Mouse (Mus musculus) CD8-positive naive resting alpha-beta T cell, adult 2 months (primary cell): ENCODE results near the gene Trpm2.
"Not testable (repeated sequence)": the region's sequence is repeated elsewhere in the genome, so short reads cannot be mapped to it uniquely, and the experiment has no call there.

Source experiments
- DNase-seq, 2 experiments: peaks; one replicate each; pipeline ENCODE4 v3.0.0; 2022; ENCODE audit warnings: low read depth in 2 of 2, low spot score in 2 of 2

Trpm2 gene

DNA sequence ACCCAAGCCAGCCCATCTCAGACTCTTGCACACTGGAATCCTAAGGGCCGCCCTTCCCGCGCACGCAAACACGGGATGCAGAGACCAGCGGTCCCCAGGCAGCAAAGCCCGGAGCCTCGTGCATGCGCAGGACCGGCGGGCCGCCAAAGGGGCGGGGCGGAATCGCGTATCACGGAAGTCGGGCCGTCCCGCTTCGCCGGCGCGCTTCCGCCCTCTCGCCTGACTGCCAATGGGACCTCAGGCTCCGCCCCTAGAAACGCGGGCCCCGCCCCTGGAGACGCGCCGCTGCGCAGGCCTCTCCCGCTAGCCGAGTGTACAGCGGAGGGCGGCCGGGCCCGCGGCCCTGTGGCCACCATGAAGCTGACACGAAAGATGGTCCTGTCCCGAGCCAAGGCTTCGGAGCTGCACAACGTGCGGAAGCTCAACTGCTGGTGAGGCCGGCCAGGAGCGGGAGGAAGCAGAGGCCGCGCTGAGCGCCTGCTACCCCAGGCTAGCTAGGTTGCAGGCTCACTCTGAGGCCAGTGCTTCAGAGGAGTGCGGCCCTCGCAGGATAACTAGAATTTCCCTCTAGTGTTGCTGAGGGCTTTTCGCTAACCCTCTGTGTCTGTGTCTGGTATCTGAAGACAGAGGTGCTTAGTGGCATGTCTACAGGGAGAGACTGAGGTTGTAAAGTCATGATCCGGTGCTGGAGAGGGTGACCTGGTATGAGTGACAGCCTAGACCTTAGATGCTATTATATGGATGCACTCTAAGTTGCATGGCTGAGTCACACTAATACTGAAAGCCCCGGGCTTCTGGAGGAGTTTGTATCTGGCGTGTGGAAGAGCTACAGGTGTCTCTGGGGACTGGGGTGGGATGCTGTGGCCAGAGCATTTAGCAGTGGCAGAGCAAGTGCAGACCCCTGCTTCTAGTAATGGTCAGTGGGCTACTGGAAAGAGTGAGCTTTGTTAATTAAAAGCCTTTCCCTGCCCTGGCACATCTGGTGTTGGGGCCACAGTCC, 8.3 kb upstream of the Trpm2 start, which contains the start of gene 1810043G02Rik:
Gene 1810043G02Rik, plus strand, starts transcription at position 174 of the 1,000 bp plus-strand sequence.
- peak; percentile 97 to 99 for DNase-seq

DNA sequence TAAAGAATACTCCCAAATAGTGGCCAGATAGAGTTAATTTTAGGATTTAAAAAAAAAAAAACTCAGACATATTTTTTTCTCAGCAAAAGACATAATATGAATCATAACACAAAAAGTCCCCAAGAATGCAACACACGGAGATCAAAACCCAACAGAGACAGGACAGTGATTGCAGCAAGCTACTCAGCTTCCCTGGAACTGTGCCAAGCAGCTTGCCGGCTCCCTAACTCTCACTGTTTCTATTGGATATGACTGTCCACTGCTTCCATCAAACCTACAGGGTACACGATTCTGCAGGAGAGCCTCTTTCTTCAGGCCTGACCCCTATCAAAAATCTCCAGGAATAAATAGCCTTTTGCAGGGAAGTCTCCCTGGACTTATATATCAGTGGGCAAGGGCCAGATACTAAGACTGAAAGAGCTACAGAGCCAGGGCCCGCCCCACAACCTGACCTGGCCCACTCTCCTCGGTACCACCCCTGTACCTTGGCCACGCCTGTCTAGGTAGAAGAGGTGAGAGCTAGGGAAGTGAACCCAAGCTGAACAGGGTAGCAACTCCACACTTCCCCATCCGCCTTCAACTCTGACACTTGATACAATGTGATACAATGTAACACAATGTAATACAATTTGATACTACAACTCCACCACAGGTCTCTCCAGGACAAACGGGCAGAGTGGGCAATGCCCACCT, 6.2 kb upstream of the Trpm2 start:
- no peak for DNase-seq

GRCm38 (mm10) chr10:77975653-77976052, 5.3 kb upstream of the Trpm2 start:
- no peak for DNase-seq

- no peak for DNase-seq
These were observed 4.4 kb upstream of the Trpm2 start for GRCm38 (mm10) chr10:77974811-77975210.

DNA sequence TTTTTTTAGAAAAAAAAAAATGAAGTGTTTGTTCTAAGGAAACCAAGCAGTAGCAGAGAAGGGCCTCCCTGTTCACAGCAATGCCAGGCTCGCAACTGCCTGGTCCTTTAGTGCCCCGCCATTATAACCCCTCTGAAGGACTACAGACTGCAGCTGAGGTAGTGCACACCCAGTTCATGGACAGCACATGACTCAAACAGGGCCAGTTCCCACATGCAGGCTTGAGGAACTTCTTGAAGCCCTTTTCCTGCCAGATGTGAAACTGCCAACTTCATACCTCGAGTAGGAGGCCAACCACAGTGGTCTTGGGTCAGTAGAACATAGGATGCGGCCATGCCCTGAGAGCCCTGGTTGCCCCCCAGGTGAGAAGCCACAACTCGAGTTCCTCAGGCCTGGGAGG, 4.0 kb upstream of the Trpm2 start:
- DNase-seq: no peak

GRCm38 (mm10) chr10:77971709-77972553, 1.6 kb upstream of the Trpm2 start:
- DNase-seq: peak; percentile 36 to 47

- no peak for DNase-seq
These were observed 828 bp upstream of the Trpm2 start for GRCm38 (mm10) chr10:77971191-77971590.

- DNase-seq: no peak
These were observed 414 bp downstream of the Trpm2 start for GRCm38 (mm10) chr10:77969973-77970325.

GRCm38 (mm10) chr10:77969274-77969972, 940 bp downstream of the Trpm2 start:
- DNase-seq: no peak

GRCm38 (mm10) chr10:77963971-77964370, 6.4 kb downstream of the Trpm2 start:
- DNase-seq: no peak

- DNase-seq: no peak
These were observed 7.6 kb downstream of the Trpm2 start for GRCm38 (mm10) chr10:77962725-77963124.

GRCm38 (mm10) chr10:77950468-77950867, 19.9 kb downstream of the Trpm2 start:
- DNase-seq: not testable (repeated sequence)

DNA sequence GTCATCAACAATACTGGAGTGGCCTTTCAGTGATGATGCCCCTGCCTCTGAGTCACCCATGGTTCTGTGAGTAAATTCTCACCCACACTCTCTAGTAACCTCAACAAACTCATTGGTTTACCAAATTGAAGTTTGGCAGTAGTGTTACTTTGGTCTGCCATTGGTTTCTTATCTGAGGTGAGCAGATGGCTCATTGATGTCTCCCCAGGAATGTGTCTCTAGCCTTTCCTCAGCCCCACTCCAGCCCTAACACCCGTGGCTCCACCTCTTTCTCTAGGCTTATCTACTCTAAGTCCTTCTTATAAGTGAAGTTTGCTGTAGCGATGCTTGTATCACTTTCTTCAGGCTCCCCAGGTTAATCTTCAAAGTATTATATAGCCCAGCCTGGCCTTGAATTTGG, 30.7 kb downstream of the Trpm2 start:
- DNase-seq: no peak

DNA sequence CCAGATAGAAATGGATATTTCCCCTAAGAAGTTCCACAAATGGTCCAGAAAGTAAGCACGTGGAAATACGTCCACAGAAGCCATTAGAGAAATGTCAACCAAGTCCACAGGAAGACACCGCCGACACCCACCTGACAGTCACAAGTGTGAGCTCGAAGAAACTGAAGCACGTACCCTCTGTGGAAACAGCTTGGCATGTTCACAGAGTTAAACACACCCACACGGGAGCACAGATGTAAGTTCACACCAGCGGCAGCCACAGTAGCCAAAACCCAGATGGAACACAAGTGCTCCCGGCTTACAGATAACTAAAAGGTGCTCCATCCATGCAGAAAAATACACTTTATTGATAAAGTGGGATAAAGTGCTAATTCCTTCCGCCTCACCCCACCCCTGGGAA, 43.0 kb downstream of the Trpm2 start:
- DNase-seq: no peak

DNA sequence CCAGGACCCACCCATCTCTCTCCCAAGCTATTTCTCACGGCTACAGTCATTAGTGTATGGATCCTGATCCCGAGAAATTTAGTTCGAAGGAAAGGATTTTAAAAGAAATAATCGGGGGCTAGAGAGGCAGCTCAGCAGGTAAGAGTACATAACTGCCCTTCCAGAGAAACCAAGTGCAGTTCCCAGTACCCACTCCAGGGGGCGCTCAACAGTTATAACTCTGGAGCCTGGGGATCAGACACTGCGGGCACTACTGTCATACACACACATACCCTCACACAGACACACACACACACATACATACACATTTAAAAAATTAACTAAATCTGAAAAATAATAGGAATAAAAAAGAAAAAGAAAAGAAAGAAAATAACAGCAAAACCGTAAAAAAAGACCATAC, 44.2 kb downstream of the Trpm2 start:
- DNase-seq: peak; percentile 34 to 54

- no peak for DNase-seq
These were observed 47.7 kb downstream of the Trpm2 start for GRCm38 (mm10) chr10:77922681-77923080.

DNA sequence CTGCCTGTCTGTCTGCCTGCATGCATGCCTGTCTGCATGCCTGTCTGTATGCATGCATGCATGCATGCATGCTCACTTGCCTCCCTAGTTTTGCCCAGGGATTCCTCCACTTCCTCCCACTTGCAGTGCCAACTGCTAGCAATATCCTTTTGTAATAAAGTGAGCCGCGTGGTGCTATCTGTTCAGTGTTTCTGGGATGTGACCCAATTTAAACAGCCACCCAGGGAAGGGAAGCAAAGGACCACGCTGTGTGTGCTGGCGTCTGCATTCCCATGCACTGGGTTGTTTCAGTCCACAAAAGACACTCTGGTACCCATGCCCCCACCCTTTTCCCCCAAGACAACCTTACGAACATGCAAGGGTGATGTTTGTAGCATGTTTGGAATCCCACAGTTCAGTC, 49.4 kb downstream of the Trpm2 start:
- no peak for DNase-seq

DNA sequence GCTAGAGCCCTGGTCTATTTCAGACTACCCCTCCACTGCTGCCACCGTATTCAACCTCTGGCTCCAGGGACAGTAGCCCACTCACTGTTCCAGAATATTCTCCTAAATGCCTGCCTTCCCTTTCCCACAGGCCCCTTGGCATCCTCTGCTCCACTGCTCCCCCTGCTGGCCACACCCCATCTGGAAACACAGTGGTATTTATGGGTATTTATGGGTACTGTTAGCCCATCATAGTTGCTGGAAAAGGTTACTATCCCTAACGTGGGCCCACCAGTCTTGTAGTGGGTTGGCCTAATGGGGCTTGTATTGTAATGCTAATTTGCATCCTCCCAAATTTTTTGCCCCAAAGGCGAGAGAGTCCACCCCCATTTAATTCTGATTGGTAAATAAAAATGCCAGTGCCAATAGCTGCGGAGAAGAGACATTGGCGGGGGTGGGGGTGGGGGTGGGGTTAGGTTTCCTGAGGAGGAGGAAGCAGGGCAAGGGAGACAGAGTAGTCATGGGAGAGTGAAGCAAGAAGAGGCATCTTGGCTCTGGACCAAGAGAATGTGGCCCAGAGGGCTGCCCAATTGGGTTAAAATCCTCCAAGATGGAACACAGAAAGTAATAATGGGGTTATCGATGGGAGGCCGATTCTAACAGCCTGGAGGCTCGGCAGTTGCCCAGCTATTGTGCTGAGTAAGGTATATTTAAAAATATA, 53.6 kb downstream of the Trpm2 start:
- DNase-seq: peak; percentile 45 to 50

DNA sequence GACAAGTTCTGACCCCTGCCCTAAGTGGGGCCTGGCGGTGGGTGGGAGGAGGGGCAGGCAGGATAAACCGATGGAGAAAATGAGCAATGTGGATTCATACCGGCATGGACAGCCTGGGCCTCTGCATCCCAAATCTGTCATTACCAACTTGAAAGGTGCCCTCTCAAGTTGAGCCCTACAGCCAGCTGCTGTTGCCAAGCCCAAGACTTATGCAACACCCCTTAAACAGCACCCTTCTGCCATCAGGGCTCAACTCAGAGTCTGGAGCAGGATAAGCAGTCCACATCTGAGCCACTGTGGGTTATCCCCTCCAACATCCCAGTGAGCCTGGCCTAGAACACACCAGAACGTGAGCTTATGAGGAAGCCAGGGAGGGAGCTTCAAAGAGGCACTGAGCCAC, 57.1 kb downstream of the Trpm2 start:
- DNase-seq: no peak

- DNase-seq: no peak
These were observed 57.8 kb downstream of the Trpm2 start for GRCm38 (mm10) chr10:77912605-77913004.
